Mouse (Mus musculus) hindbrain, embryonic 15.5 days (tissue): ENCODE measurements at regions not wholly inside any gene's neighbourhood (a gene's known extent, or its start where the extent isn't known, plus 50 kb on each side); places are given as distances from the start of the nearest gene placed in this dataset.

Source experiments
- ATAC-seq: fragments of 200-750 bp; cut with Nextera tagmentation; 2 replicates; pipeline ENCODE4 v1.8.0; 2017; ENCODE audit warnings: low read depth, moderate number of reproducible peaks, moderate TSS enrichment; ENCODE audit not compliant: low FRiP score
- H3K27ac ChIP-seq: fragments of 300-500 bp; sonication (generic); replicated peaks from 2 replicates; pipeline ENCODE4 v1.5.1; 2015; ENCODE audit warnings: mild to moderate bottlenecking, inconsistent platforms
- H3K27me3 ChIP-seq: fragments of 300-500 bp; sonication (generic); 2 replicates; pipeline ENCODE4 v1.6.1; 2015; ENCODE audit warnings: control low read depth, inconsistent platforms
- H3K36me3 ChIP-seq: fragments of 300-500 bp; sonication (generic); 2 replicates; pipeline ENCODE4 v1.6.1; 2015; ENCODE audit warnings: control low read depth, inconsistent platforms
- H3K4me1 ChIP-seq: fragments of 300-500 bp; sonication (generic); replicated peaks from 2 replicates; pipeline ENCODE4 v1.6.1; 2015; ENCODE audit warnings: control low read depth, inconsistent platforms
- H3K4me2 ChIP-seq: fragments of 300-500 bp; sonication (generic); 2 replicates; pipeline ENCODE4 v1.6.1; 2015; ENCODE audit warnings: moderate library complexity, mild to moderate bottlenecking, inconsistent platforms
- H3K4me3 ChIP-seq: fragments of 300-500 bp; sonication (generic); 2 replicates; pipeline ENCODE4 v1.5.1; 2015; ENCODE audit warnings: mild to moderate bottlenecking, inconsistent platforms
- H3K9ac ChIP-seq: fragments of 300-500 bp; sonication (generic); 2 replicates; pipeline ENCODE4 v1.6.1; 2015; ENCODE audit warnings: inconsistent platforms
- H3K9me3 ChIP-seq: fragments of 300-500 bp; sonication (generic); 2 replicates; pipeline ENCODE4 v1.6.1; 2016; ENCODE audit warnings: control low read depth, inconsistent platforms
- WGBS: fragments of 180-500 bp; shearing (Covaris S2); methylation state at CpG from one replicate; pipeline ENCODE4 v1.1.7; 2015; 5-methylcytosine and 5-hydroxymethylcytosine counted together

GRCm38 (mm10) chr15:96031085-96031780 is 240.6 kb downstream of the Ano6 start:
- H3K4me3 ChIP-seq, result no peak overlapping the region
- H3K36me3 ChIP-seq, result no peaks in the 10 kb centered on the region
- H3K9me3 ChIP-seq, result no peaks in the 10 kb centered on the region
- no peaks in the 10 kb centered on the region for H3K27me3 ChIP-seq
- no peaks in the 10 kb centered on the region for H3K4me1 ChIP-seq
- WGBS, result 86% methylated on average over 8 of the region's 8 CpGs
- H3K4me2 ChIP-seq, result no peak overlapping the region
- no peak overlapping the region for H3K27ac ChIP-seq
- no peak overlapping the region for H3K9ac ChIP-seq
- no peak for ATAC-seq

GRCm38 (mm10) chr15:96035273-96035672 is 244.6 kb downstream of the Ano6 start:
- Histone ChIP-seq H3K4me3 (no peak overlapping the region), H3K27ac (no peak overlapping the region), H3K4me1 (no peaks in the 10 kb centered on the region), H3K4me2 (no peak overlapping the region), H3K9ac (no peak overlapping the region), H3K9me3 (no peaks in the 10 kb centered on the region), H3K27me3 (no peaks in the 10 kb centered on the region), H3K36me3 (no peaks in the 10 kb centered on the region)
- no peak for ATAC-seq
- WGBS, result 70% methylated on average over 12 of the region's 12 CpGs

- no peak overlapping the region for H3K9ac ChIP-seq
- H3K27me3 ChIP-seq, result no peaks in the 10 kb centered on the region
- H3K4me3 ChIP-seq, result no peak overlapping the region
- H3K4me2 ChIP-seq, result no peak overlapping the region
- 75% methylated on average over 3 of the region's 3 CpGs for WGBS
- no peaks in the 10 kb centered on the region for H3K9me3 ChIP-seq
- H3K36me3 ChIP-seq, result no peaks in the 10 kb centered on the region
- H3K27ac ChIP-seq, result no peak overlapping the region
- no peaks in the 10 kb centered on the region for H3K4me1 ChIP-seq
- no peak for ATAC-seq
These were observed 241.8 kb upstream of the Arid2 start for GRCm38 (mm10) chr15:96045561-96045960.

- no peak overlapping the region for H3K9ac ChIP-seq
- ATAC-seq, result no peak
- no peak overlapping the region for H3K27ac ChIP-seq
- H3K4me3 ChIP-seq, result no peak overlapping the region
- H3K9me3 ChIP-seq, result no peaks in the 10 kb centered on the region
- no peaks in the 10 kb centered on the region for H3K27me3 ChIP-seq
- 91% methylated on average over 5 of the region's 5 CpGs for WGBS
- H3K4me1 ChIP-seq, result no peaks in the 10 kb centered on the region
- no peaks in the 10 kb centered on the region for H3K36me3 ChIP-seq
- no peak overlapping the region for H3K4me2 ChIP-seq
These were observed 240.7 kb upstream of the Arid2 start for GRCm38 (mm10) chr15:96046651-96047050.

GRCm38 (mm10) chr15:96050416-96050815 is 236.9 kb upstream of the Arid2 start:
- 90% methylated on average over 4 of the region's 4 CpGs for WGBS
- no peak overlapping the region for H3K27ac ChIP-seq
- H3K9ac ChIP-seq, result no peak overlapping the region
- no peak overlapping the region for H3K4me3 ChIP-seq
- H3K36me3 ChIP-seq, result no peaks in the 10 kb centered on the region
- ATAC-seq, result no peak
- H3K4me1 ChIP-seq, result peaks cover 2% of the 10 kb centered on the region; the same call in 1 of the 2 replicates
- H3K9me3 ChIP-seq, result no peaks in the 10 kb centered on the region
- H3K4me2 ChIP-seq, result no peak overlapping the region
- H3K27me3 ChIP-seq, result no peaks in the 10 kb centered on the region

GRCm38 (mm10) chr15:96052586-96052985 is 234.7 kb upstream of the Arid2 start:
- Histone ChIP-seq H3K9me3 (no peaks in the 10 kb centered on the region), H3K36me3 (no peaks in the 10 kb centered on the region), H3K9ac (no peak overlapping the region), H3K4me2 (no peak overlapping the region), H3K27me3 (no peaks in the 10 kb centered on the region), H3K4me3 (no peak overlapping the region), H3K27ac (no peak overlapping the region), H3K4me1 (peaks cover 7% of the 10 kb centered on the region; the same call in 1 of the 2 replicates)
- 96% methylated on average over 5 of the region's 5 CpGs for WGBS
- ATAC-seq, result no peak

GRCm38 (mm10) chr15:96055361-96055760 is 232.0 kb upstream of the Arid2 start:
- Histone ChIP-seq H3K4me3 (no peak overlapping the region), H3K4me2 (0 out of 2 replicates have a peak overlapping the region, but pooled peaks have one; percentile 36), H3K9ac (no peak overlapping the region), H3K36me3 (no peaks in the 10 kb centered on the region), H3K4me1 (peaks cover 7% of the 10 kb centered on the region; the same call in 1 of the 2 replicates), H3K27me3 (no peaks in the 10 kb centered on the region), H3K27ac (0 out of 2 replicates have a peak overlapping the region, but pooled peaks have one; percentile 25), H3K9me3 (no peaks in the 10 kb centered on the region)
- WGBS, result 43% methylated on average over 10 of the region's 10 CpGs
- no peak for ATAC-seq

- no peak overlapping the region for H3K4me3 ChIP-seq
- H3K4me1 ChIP-seq, result peaks cover 7% of the 10 kb centered on the region; the same call in 1 of the 2 replicates
- no peak for ATAC-seq
- H3K9ac ChIP-seq, result no peak overlapping the region
- H3K4me2 ChIP-seq, result peak overlapping the region; percentile 36
- H3K27ac ChIP-seq, result no peak overlapping the region
- no peaks in the 10 kb centered on the region for H3K36me3 ChIP-seq
- H3K9me3 ChIP-seq, result no peaks in the 10 kb centered on the region
- H3K27me3 ChIP-seq, result no peaks in the 10 kb centered on the region
- 50% methylated on average over 16 of the region's 16 CpGs for WGBS
These were observed 231.4 kb upstream of the Arid2 start for GRCm38 (mm10) chr15:96055796-96056473.

- no peak for ATAC-seq
- no peak overlapping the region for H3K27ac ChIP-seq
- H3K9me3 ChIP-seq, result no peaks in the 10 kb centered on the region
- H3K4me2 ChIP-seq, result no peak overlapping the region
- no peak overlapping the region for H3K4me3 ChIP-seq
- H3K9ac ChIP-seq, result no peak overlapping the region
- WGBS, result 70% methylated on average over 3 of the region's 3 CpGs
- H3K27me3 ChIP-seq, result no peaks in the 10 kb centered on the region
- no peaks in the 10 kb centered on the region for H3K36me3 ChIP-seq
- peaks cover 10% of the 10 kb centered on the region; the same call in 1 of the 2 replicates for H3K4me1 ChIP-seq
These were observed 227.7 kb upstream of the Arid2 start for GRCm38 (mm10) chr15:96059623-96060022.

GRCm38 (mm10) chr15:96064499-96065217 is 222.7 kb upstream of the Arid2 start:
- 57% methylated on average over 11 of the region's 11 CpGs for WGBS

GRCm38 (mm10) chr15:96075615-96076014 is 211.7 kb upstream of the Arid2 start:
- Histone ChIP-seq H3K4me1 (no peaks in the 10 kb centered on the region), H3K27me3 (no peaks in the 10 kb centered on the region), H3K9ac (no peak overlapping the region), H3K4me3 (no peak overlapping the region), H3K4me2 (no peak overlapping the region), H3K9me3 (no peaks in the 10 kb centered on the region), H3K27ac (no peak overlapping the region), H3K36me3 (no peaks in the 10 kb centered on the region)
- ATAC-seq, result no peak
- WGBS, result 84% methylated on average over 9 of the region's 9 CpGs

More at GRCm38 (mm10) chr15:96064499-96065217, 222.7 kb upstream of the Arid2 start:
- H3K9ac ChIP-seq, result no peak overlapping the region
- no peaks in the 10 kb centered on the region for H3K9me3 ChIP-seq
- H3K4me1 ChIP-seq, result 0 out of 2 replicates have a peak, but pooled peaks cover 5% of the 10 kb centered on the region
- H3K4me2 ChIP-seq, result no peak overlapping the region
- no peak overlapping the region for H3K27ac ChIP-seq
- H3K27me3 ChIP-seq, result no peaks in the 10 kb centered on the region
- no peak for ATAC-seq
- H3K36me3 ChIP-seq, result no peaks in the 10 kb centered on the region
- no peak overlapping the region for H3K4me3 ChIP-seq

- Histone ChIP-seq H3K4me1 (no peaks in the 10 kb centered on the region), H3K27me3 (no peaks in the 10 kb centered on the region), H3K4me2 (no peak overlapping the region), H3K9ac (no peak overlapping the region), H3K36me3 (no peaks in the 10 kb centered on the region), H3K9me3 (no peaks in the 10 kb centered on the region), H3K27ac (no peak overlapping the region), H3K4me3 (no peak overlapping the region)
- ATAC-seq, result no peak
- 68% methylated on average over 5 of the region's 5 CpGs for WGBS
These were observed 209.6 kb upstream of the Arid2 start for GRCm38 (mm10) chr15:96077756-96078155.
